Mouse (Mus musculus): ENCODE measurements around the gene Btbd9.

DNA sequence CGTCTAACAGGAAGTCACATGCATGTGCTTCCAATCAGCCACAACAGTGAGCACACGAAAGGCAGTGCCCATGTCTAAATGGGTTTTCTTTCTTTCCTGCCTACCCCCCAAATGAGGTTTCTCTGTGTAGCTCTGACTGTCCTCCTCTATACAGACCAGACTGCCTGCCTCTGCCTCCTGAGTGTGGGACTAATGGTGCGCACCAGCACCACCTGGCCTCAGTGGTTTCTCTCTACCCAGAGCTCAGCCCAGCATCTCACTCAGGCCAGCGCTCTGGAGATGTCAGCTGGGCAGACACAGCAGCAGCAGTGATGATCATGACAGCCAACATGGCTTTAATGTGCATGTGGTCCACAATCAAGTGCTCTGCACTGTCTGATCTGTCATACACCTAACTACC is 299.8 kb downstream of the Btbd9 start:
- TF ChIP-seq MAX (IDR thresholded peaks at IDR 0.05; ENCODE audit: low read depth): no peak
- no peak for TF ChIP-seq POLR2A (IDR thresholded peaks at IDR 0.05; ENCODE audit: insufficient read length, low read depth)
- no peak for TF ChIP-seq TCF12 (IDR thresholded peaks at IDR 0.05; ENCODE audit: insufficient read depth, poor library complexity, severe bottlenecking)
- no peak for TF ChIP-seq USF1 (IDR thresholded peaks at IDR 0.05; ENCODE audit: low read depth)
- TF ChIP-seq POLR2AphosphoS2 (IDR thresholded peaks at IDR 0.05; ENCODE audit: insufficient read length, low read depth): no peak
- TF ChIP-seq MYOG (IDR thresholded peaks at IDR 0.05; ENCODE audit: control insufficient read depth in 1 of 3, insufficient read depth in 1 of 3, insufficient read length in 2 of 3, low read depth in 2 of 3): no peak
- no peak for TF ChIP-seq MYOD1 (IDR thresholded peaks at IDR 0.05; ENCODE audit: control insufficient read depth in 1 of 3, insufficient read length in 2 of 3, low read depth in 2 of 3)
- TF ChIP-seq TCF3 (IDR thresholded peaks at IDR 0.05; ENCODE audit: insufficient read length, low read depth): no peak
- TF ChIP-seq CEBPB (IDR thresholded peaks at IDR 0.05; ENCODE audit: insufficient read depth, poor library complexity, severe bottlenecking): no peak
- TF ChIP-seq REST (IDR thresholded peaks at IDR 0.05; ENCODE audit: insufficient read depth, insufficient read length): no peak
- no peak for TF ChIP-seq E2F4 (IDR thresholded peaks at IDR 0.05; ENCODE audit: insufficient read depth)
